Mouse (Mus musculus): ENCODE data around the gene Svs1.

The Svs1 gene

DNA sequence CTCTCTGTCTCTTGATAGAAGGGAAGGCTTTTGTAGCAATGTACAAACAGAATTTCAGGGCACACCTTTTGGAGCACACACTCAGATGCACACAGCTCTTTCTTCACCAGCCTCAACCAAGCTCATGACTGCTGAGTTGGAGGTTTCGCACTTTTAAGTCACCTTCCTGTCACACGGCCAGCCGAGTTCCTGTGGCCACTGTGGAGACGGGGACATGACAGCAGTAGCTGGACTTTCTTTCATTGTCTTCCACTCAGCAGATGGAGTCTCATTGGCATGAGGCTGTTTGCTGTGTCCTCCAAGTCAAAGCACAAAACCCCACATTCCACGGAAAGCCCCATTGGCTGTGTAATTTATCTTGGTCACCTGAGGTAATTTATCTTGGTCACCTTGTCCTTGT, 24.5 kb downstream of the Svs1 start:
- DNase-seq (ENCODE audit: low spot score): no peak

DNA sequence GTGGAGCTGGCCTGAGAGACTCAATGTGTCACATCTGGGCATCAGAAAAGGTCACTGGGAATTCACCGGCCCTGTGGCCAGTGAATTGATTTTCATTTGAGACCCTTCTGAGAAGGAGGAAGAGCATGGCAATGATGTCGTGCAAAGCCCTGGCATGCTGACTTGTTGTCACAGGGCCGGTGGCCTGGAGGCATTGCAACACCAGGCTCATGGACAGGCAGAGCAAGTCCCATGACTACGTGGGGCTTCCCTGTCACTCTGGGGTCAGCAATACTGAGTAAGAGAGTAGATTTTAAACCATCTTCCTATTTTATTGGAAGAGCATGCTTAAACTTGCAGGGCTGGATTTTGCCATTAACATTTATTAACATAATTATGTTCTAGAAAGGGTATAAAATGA, 26.4 kb downstream of the Svs1 start:
- no peak for DNase-seq (ENCODE audit: low spot score)

DNA sequence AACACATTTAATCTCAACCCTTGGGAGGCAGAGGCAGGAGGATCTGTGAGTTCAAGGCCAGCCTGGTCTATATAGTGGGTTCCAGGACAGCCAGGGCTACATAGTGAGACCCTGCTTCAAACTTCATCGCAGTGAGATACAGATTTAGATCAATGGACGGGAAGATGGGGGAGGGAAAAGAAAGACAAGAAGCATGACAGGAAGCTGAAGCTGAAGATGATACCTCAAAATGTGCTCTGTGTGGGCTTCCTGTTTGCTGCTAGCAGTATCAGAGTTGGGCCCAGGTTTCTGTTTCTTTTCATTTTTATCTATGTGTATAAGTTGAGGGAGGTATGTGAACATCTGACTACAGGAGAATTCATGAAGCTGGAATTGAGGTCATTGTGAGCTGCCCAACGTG, 26.8 kb downstream of the Svs1 start:
- DNase-seq (ENCODE audit: low spot score): no peak

DNA sequence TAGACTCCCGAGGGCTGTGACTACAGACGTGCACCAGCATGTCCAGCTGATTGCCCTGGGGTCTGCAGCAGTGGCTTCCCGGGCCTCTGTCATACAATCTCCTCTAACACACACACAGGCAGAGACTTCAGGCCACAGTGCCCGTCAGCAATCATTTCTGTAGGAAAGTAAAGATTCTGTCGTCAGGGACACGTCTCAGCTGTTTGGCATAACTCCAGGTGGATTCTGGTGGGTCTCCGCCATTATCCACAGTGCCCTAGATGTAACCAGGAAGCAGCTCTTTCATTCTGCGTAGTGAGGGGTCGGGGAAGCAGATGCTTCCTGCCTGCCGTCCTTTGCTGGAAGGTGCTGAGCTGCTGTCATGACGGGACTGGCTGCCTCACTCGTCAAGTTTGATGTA, 30.5 kb downstream of the Svs1 start:
- no peak for DNase-seq (ENCODE audit: low spot score)

DNA sequence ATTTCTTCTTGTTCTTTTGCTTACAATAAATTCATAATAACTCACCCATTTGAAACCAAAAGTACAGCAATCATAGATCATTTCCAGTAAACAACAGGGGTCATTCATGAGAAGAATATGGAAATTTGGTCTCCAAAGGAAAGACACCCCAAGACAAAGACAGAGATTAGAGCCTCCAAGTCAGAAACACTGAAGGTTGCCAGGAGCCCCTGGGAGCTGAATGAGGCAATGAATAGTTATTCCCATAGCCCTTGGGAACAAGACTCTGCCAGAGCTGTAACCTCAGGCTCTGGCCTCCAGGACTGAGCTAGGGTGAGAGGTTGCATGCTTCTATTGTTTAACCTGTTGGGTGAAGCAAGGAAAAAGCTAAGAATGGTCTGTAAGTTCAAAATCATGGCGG, 32.7 kb downstream of the Svs1 start:
- no peak for DNase-seq (ENCODE audit: low spot score)

DNA sequence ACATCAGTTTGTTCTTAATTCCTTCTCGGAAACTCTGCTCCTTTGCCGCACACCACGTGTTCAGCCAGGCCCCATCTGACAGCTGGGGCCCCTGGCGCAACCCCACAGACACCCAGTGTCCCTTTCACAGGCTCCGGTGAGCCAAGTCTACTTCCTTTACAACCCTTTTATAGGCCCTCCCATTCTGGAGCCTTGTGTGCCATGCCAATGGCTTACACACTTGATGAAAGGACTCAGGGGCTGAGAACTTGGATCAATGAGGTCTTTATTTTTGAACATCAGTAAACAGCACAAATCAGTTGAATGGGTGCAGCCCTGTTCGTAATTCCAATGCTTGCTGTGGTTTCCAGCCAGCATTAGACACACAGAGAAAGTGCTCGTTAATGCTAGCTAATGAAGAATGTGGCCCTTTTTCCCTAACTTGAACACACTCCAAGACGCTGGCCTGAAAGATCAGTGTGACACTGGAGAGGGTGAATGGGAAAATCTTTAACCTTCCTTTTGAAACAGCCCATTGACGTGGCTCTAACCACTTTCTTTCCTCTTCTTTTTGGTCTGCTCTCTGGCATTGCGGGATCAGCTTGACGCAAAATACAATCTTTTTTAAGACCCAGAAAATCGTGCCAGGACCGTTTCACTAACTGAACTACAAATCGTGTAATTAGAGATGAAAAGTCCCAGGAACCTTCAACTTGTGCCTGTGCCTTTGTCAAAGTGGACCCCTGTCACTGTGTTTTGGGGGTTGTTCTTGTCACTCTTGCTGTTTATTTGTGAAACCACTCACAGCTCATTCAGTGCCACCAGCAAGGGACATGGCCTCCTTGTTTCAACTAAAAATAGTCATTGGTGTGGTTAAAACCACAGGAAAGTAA, 34.7 kb downstream of the Svs1 start:
- DNase-seq (ENCODE audit: low spot score): no peak

DNA sequence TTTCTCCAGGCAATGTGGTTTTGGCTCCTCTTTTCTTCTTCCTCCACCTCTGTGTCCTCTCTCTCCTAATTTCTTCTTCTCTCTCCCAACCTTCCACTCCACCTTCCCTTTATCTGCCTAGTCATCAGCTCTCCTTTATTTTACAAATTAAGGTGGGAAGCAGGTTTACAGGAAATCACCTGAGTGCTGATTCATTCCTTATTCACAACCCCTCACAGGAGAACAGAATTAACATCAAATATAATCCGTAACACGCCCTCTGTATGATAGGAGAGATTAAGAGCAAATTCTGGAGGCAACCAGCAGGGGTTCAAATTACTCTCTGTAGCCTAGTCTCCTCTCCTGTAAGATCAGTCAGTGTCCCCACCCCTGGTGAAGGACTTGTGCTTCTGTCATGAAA, 35.7 kb downstream of the Svs1 start:
- DNase-seq (ENCODE audit: low spot score): no peak

DNA sequence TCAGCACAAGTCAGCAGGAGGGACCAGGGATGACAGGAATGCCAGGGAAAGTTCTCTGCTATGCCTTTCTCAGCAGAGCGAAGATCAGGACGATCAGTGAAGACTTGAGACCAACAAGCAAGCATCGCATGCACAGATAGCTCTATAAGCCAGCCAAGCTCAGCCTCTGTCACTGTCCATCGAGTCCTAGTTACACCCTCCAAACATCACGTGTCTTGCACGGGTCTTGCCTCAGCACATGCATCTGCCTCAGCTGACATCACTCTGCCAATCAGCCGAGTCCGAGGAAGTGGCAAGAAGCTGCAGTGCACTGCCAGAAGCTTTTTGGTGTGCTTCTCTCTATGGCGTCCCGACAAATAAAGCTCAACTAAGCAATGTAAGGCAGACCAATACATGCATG, 36.7 kb downstream of the Svs1 start:
- no peak for DNase-seq (ENCODE audit: low spot score)

DNA sequence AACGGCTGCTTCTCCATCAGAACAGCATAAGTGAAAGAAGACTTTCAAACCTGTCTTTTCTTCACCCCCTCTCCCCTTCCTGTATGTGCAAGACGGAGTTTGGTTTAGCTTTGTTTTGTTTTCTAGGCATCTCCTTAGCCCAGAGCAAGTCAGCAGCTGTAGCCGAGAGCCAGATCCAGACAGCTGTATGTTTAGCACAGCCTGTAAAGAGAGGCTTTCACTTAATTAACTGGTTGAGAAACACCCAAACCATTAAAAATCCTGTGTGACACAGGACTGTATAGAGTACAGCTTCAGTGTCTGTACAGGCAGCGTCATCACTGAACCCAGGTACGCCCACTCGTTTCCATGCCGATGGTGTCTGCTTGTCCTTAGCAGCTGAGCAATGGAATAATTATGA, 38.6 kb downstream of the Svs1 start:
- DNase-seq (ENCODE audit: low spot score): no peak

DNA sequence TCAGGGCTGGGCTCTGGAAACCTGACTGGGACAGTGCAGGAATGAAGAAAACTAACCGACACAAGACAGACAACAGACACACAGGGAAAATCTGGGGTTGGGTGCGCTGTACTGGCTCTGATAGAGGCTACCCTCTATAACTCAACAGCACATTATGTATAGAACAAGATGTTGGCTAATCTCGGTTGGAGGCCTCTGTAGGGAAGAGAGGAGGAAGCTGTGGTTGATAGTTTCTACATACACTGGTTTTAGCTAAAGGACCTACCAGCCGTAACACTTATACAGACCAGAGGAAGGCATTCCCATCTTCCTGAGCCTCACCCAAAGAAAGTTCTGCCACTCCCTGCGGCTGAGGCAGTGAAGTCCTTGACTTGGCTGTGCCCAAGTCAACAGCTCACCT, 39.8 kb downstream of the Svs1 start:
- no peak for DNase-seq (ENCODE audit: low spot score)

DNA sequence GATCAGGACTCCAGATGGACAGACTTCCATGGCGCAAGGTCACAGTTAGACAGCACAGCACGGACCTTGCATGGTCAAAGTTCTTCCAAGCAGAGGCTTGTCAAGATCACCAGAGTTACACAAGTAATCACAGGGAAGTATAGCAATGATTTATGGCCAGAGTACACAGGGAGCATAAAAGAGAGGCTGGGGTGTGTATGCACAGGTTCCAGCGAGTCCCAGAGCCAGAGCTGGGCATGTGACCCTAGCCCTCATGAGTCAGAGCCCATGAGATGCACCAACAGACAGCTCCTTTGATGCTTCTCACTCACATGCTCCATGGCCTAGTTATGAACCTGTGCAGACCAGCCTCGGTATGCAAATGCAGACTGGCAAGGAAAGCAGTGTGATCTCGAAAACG, 41.4 kb downstream of the Svs1 start:
- DNase-seq (ENCODE audit: low spot score): no peak

DNA sequence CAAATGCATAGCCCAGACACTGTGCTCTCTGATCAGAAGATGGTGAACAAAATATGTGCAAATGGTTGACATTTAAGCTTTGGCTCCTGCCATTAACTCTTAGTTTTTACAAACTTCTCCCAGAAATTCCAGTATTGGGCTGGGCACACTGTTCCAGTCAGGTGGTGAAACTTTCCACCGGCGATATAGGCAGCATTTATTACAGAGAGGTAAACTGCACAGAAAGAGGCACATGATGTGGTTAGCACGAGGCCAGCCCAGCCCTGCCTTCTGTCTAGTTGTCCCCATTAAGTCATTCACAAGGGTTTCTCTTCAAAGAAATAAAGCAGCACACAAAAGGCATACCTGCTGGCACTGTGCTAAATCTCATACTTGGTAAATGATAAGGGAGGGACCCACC, 42.0 kb downstream of the Svs1 start:
- no peak for DNase-seq (ENCODE audit: low spot score)

DNA sequence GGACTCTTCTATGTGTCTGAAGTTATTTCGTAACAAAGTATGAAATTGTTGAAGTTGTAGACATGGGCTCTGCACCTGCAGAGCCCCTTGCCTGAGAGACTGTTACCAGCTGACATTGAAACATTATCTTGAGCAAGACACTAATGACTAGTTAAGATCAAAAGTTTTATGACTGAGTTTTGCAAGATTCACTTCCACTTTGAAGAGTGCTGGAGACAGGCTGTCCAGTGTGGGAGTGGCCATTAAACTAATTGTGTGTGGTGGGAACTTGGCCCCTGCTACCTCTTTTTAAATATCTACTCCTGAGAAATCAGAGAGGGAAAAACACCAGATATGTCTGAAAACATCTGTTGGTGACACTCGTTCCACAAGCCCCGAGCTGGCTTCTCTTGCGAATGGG, 44.6 kb downstream of the Svs1 start:
- DNase-seq (ENCODE audit: low spot score): no peak

DNA sequence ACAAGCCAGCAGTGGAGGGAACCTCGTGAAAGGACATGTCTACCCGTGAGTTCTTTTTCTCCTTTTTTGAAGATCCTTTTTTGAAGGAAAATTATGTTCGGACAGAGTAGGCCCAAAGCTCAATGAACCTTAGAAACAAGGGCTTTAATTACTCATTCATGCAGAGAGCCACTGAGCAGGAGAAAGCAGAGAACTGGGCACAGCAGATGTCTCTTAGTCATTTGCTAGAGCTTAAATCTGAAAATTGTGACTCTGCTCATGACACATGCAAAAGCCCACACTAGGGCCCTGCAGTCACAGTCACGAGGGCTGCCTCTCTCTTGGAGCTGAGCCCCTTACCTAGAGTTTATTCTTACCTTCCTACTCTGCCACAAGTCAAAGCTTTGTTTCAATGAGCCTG, 46.1 kb downstream of the Svs1 start:
- DNase-seq (ENCODE audit: low spot score): no peak

DNA sequence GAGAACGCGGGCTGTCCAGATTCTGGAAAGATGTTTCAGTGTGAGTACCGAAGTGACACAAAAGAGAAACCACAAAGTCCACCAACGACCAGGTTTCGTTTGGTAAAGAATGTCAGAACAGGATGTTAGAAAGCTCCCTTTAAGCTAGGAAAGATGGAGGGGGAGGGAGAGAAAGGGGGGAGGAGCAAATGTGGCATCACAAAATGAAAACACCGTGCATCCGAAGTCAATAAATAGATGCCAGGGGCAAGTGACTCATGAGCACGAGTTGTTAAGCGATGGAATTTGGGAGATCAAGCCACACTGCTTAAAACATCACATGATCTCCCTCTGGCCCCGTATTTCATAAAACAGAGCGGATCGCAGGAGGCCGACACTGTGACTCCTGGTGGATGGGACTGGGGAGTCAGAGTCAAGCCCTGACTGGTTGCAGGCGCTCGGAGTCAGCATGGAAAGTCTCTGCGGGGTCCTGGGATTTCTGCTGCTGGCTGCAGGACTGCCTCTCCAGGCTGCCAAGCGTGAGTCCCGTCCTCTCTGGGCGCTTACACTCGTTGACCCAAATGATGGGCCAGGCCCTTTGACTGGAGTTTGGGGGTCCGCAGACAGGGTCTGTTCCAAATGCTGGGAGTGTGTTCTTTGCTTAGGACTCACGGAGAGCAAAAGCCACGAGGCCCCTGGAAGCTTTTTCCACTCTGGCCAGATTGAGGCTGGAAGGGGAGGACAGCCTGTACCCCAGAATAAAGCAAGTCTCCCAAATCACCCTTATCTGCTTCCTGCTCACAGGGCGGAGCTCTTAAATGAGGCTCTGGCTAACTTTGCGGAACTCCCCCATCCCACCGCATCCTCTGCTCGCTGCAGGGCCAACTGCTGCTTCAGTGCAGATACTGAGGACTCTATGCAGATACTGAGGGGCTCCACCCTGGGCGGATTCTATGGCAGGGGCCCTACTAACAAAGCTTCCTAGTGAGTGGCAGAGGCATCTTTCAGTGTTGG, 49.9 kb downstream of the Svs1 start, which contains the start of gene Gpnmb:
Gpnmb (plus strand) TSS at position 272 of the 993 bp plus-strand sequence.
- no peak for DNase-seq (ENCODE audit: low spot score)

DNA sequence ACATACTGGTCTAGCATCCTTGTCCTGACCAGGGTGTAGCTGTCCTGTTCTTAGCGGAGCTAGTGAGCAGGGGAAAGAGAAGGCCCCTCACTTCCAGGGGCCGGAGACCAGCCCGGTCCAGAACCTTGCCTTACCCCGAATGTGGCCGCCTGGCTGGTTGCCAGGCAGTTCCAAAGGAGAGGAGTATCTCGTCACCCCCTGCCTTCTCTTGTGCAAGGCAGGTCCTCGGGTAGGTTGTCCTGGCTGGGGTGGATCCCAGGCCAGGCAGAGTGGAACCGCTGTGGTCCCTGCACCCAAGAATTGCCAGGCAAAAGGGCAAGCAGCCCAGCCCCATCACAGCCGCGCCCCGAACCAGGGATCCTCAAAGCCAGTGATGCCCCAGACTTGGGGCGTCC, 50.6 kb downstream of the Svs1 start:
- no peak for DNase-seq (ENCODE audit: low spot score)

DNA sequence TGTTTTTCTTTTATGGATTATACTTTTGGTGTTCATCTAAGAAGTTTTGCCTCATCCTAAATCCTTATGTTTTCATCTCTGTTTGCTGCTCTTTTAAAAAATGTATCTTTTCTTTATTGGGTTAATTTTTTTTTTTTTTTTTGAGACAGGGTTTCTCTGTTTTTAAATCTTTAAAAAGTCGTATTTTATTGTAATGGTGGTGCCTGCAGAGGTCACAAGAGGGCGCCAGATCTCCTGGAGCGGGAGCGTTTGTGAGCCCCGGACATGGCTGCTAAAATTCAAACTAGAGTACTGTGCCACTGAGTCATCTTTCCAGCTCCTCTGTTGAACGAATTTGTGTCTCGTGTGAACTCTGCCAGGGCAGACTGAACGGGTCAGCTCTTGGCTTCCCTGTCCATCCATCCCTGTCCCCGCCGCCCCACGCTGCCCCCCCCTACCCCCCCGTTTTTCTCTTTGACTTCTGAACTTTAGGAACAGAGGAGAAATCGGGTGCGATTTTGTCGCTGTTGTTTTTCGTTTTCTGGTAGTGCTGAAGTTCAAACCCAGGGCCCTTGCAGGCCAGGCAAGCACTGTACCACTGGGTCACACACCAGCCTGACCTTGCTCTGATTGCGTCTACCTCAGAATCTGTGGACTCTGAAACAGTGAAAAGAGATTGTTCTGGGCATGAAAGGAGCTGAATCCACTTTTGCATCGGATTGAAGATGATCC, 53.0 kb downstream of the Svs1 start:
- peak; percentile 82 for DNase-seq (ENCODE audit: low spot score)
